Mouse (Mus musculus) retina, adult 2 months (tissue): Measurements from ENCODE around the gene Bhlha15.

ENCODE experiments used
- DNase-seq: peaks from one replicate; pipeline ENCODE4 v3.0.0-alpha.2; 2012; ENCODE audit warnings: low read depth, low spot score

Gene Bhlha15

DNA sequence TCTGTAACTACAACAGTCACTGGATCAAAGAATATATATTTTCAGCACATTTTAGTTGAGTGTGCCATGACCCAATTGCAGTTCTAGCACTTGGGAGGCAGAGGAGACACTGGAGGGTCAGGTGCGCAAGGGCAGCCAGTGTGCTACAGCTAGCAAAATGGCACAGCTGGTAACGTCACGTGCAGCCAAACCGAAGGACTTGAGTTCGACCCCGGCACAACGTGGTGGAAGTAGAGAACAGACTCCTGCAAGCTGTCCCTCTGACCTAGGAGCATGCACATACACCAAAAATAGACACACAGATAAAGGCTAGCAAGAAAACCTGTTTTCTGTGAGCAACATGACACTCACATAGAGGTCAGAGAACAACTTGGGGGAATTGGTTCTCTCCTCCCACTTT lies 759 bp upstream of the Bhlha15 start:
- no peak for DNase-seq

- DNase-seq = no peak
Measured at GRCm38 (mm10) chr5:144191026-144191425, 940 bp downstream of the Bhlha15 start.

- no peak for DNase-seq
Measured at GRCm38 (mm10) chr5:144192673-144193072, 2.6 kb downstream of the Bhlha15 start.

GRCm38 (mm10) chr5:144194416-144194815 lies 4.3 kb downstream of the Bhlha15 start:
- no peak for DNase-seq

GRCm38 (mm10) chr5:144195567-144195966 lies 5.5 kb downstream of the Bhlha15 start:
- no peak for DNase-seq

- DNase-seq = no peak
Measured at GRCm38 (mm10) chr5:144200616-144201015, 10.5 kb downstream of the Bhlha15 start.

- no peak for DNase-seq
Measured at GRCm38 (mm10) chr5:144202430-144202829, 12.3 kb downstream of the Bhlha15 start.

- no peak for DNase-seq
Measured at GRCm38 (mm10) chr5:144203398-144203959, 13.4 kb downstream of the Bhlha15 start.

DNA sequence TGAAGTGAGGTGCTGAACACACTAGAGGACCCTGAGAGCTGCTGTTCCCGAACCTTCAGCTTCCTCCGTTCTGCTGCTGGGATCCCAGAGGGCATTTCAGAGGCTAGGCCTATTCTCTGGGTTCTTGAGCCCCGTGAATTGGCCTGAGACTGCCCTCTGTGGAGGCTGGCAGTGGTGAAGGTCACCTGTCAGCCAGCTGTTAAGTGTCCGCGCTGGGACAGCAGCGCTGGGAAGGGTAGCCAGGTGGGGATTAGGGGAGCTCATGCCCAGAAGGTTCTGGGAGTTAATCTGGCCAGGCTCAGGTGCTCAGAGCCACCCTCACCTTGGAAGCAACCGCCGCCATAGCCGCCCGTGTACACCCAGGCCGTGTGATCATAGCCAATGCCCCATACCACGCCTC lies 14.2 kb downstream of the Bhlha15 start:
- DNase-seq = no peak

GRCm38 (mm10) chr5:144204911-144205310 lies 14.8 kb downstream of the Bhlha15 start:
- DNase-seq = no peak

DNA sequence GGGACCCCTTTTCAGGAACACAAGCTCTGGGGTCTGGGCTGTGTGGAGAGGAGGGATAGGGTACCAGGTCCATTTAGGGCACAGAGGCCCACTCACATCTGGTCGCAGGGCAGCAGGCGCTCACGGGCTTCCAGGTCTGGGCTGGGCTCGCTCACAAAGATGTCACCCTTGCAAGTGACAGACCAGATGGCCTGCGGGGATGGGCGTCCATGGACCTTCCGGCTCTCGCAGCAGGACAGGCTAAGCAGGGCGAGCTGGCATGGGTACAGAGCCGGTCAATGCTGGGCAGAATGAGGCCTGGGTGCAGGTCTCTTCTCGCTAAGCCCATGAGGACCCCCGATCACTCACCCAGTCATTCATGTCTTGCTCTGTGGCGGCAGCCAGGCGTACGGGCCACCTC lies 16.0 kb downstream of the Bhlha15 start:
- DNase-seq = no peak

DNA sequence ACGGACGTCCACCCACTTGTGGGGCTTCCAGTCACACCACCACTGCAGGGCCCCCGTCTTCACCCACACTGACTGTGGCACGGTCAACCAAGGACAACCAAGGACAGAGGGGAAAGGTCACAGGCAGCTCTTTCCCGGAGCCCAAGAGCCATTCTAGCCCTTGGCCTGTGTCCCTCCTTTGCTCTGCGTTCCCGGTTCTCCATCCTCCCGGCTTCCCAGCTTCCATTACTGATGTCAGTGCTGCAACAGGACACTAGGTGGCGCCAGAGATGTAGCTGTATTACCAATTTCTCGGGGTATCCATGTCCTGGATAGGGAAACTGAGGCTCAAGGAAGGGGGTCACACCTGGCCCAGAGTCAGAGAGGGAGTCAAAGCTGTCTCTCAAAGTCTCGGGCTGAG lies 17.4 kb downstream of the Bhlha15 start:
- no peak for DNase-seq

GRCm38 (mm10) chr5:144214453-144214852 lies 24.4 kb downstream of the Bhlha15 start:
- DNase-seq = no peak

DNA sequence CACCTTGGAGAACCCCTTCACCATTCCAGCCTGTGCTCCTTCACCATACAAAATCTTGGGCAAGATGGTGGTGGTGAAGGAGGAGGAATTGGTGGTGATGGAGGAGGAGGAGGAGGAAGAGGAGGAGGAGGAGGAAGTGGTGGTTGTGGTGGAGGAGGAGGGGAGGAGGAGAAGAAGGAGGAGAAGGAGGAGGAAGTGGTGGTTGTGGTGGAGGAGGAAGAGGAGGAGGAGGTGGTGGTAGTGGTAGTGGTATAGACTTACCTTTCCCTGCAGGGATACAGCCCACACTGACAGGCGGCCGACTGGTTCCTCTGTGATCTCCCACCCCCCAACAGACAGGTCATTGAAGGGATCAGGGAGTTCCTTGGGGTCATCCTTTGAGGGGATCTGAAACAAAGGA lies 25.9 kb downstream of the Bhlha15 start:
- no peak for DNase-seq

DNA sequence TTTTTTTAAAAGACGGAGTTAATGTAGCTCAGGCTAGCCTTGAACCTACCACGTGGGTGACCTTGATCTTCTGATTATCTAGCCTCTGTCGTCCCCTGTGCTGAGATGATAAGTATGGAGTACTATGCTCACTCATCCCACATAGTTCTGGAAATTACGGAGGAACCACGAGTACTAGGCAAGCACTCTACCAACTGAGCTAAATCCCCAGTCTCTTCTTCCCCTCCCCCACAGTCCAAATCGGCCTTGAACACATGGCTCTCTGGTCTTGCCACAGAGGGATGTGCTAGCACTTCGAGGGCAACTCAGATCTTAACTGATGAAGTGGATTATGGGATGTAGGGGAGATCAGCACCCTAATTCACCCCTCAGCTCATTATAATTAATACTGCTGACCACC lies 28.0 kb downstream of the Bhlha15 start:
- DNase-seq = no peak

DNA sequence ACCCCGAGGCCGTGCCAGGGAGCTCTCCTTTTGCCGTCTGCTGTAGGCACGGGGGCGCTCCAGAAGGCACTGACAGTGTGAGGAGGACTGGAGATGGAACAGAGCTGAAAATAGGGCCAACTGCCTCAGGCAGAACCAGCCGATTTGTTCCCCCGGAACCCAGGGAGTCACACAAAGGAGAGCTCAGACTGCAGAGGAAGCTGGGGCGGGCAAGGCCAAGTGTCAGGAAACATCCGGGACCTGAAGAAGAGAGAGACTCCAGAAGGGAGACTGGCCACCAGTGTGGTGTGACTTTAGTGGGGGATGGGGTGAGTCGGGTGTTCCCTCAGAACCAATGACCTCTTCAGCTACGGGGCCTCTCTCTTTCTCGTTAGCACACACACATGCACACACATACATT lies 29.2 kb downstream of the Bhlha15 start:
- DNase-seq = no peak

DNA sequence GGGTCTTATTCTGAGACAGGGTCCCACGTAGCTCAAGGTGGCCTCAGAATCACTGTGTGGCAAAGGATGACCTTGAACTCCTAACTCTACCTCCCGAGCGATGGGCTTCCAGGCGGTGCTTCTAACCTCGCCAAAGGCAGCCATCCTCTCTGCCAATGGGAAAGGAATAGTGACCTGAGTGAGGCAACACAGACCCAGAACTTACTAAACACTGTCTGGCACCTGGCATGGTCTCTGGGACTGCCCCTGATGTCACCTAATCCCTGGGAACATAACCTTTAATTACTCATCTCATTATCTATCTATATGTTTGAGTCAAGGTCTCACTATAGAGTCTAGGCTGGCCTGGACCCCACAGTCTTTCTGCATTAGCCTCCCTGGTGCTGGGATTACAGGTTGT lies 29.9 kb downstream of the Bhlha15 start:
- DNase-seq = no peak

DNA sequence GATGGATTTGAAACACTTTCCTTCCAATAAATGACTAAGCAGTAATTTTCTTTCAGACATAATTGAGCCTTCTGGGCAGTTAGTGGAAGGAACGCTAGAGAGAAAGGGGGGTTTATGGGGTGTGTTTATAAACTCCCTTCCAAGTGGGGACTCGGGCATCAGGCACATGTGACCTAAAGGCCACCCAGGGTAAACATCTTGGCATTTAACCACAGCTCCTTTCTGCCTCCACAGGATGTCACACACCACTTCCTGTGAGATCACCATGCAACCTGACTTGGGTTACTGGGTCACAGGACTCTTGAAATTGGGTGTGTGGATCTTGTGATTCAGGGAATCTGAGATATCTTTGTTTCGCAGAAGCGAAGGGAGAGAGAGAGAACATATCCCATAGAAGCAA lies 31.2 kb downstream of the Bhlha15 start:
- DNase-seq = no peak

DNA sequence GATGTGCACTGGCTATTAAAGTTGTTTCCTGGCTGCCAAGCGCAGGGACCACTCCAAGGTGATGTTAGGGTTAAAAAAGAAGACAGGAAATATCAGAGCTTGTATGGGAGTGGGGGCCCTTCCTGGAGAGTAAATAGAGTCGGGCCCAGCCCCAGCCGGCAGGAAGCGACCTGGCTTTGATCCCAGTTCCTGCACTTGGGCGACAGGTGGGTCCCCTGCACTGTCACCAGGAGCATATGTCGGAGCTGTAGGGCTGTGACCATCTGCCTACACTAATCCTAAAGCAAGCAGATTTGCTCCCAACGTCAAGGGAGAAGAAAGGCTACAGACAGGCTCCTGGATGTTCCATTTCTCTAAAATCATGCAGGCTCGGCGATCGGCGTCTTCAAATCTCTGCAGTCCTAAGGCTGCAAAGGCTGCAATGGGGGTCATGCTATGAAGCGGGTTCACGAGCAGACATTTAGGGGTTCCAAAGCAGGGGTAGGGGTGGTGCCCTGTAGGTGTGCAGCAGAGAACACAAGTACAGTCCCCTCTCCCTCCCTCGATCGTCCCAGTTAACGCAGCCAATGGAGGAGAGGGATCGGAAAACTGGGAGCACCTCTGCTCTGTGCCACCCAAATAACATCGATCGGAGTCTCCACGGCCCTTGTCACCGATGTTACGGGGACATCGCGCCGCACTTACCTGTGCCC lies 32.9 kb downstream of the Bhlha15 start:
- peak; percentile 29 for DNase-seq

GRCm38 (mm10) chr5:144223503-144223862 lies 33.4 kb downstream of the Bhlha15 start, which contains the start of gene Tecpr1:
Tecpr1 (minus strand) TSS chr5:144223615.
- DNase-seq = peak; percentile 87

GRCm38 (mm10) chr5:144223899-144224816 lies 34.1 kb downstream of the Bhlha15 start:
- DNase-seq = no peak

- DNase-seq = no peak
Measured at GRCm38 (mm10) chr5:144226220-144226619, 36.1 kb downstream of the Bhlha15 start.

DNA sequence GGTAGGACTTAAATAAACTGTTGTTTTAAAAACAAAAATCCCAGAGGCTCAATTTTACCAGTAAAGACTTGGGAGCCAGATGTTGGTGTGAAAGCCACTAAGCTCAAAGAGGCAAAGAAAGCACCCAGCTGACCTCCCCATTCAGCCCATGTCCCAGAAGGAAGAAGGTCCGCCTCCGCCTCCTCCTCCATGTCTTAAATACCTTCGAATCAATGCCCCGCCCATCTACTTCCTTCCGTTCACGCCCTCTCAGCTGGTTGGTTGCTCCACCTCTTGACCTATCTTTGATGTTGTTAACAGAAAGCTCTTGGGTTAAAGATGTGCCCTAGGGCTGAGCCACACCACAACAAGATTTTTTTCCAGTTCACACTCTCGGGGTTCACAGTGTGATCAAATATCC lies 40.1 kb downstream of the Bhlha15 start:
- no peak for DNase-seq
